Mouse (Mus musculus) bone marrow macrophage, adult 2 months (primary cell): ENCODE measurements around the gene Psmb11. TPM values are rescaled to one million over a fixed set of nuclear protein-coding genes. Genes with fewer than 3 reads are reported as not detected.

Experiments used
- H3K27ac ChIP-seq: 2 replicates; pipeline ENCODE4 v1.5.1; 2012; ENCODE audit warnings: low read depth, low read length; ENCODE audit not compliant: insufficient read depth
- H3K4me1 ChIP-seq: 2 replicates; pipeline ENCODE4 v1.6.1; 2012; ENCODE audit warnings: low read length; ENCODE audit not compliant: control insufficient read depth, insufficient read depth
- H3K4me3 ChIP-seq: 2 replicates; pipeline ENCODE4 v1.5.1; 2012; ENCODE audit warnings: mild to moderate bottlenecking, low read length, moderate library complexity; ENCODE audit not compliant: insufficient read depth
- CTCF ChIP-seq: IDR thresholded peaks from 2 replicates; pipeline ENCODE4 v1.5.1; 2012; ENCODE audit warnings: low read depth, mild to moderate bottlenecking, low read length, moderate library complexity
- POLR2A ChIP-seq: IDR thresholded peaks from 2 replicates; pipeline ENCODE4 v1.6.1; 2012; ENCODE audit warnings: mild to moderate bottlenecking, low read depth, low read length, borderline replicate concordance
- polyA plus RNA-seq: library from polyadenylated mRNA; stranded (reverse); fragments of >200 nt; gene quantifications from 2 replicates; pipeline ENCODE4 v1.2.4, GENCODE M21; 2012; ENCODE audit not compliant: missing spikeins, insufficient read depth, insufficient read length

Psmb11 gene
- polyA plus RNA-seq: not detected in 2 replicates

- Histone ChIP-seq H3K4me3 (no peak within 1 kb of the TSS), H3K4me1 (peaks cover 6% of the 10 kb centered on the region), H3K27ac (no peak within 1 kb of the TSS)
- no peak for TF ChIP-seq POLR2A
- TF ChIP-seq CTCF: no peak
Measured at GRCm38 (mm10) chr14:54621133-54621532, at the start of gene Psmb11. Gene Psmb11 (plus strand): TSS chr14:54621433.

- TF ChIP-seq POLR2A (no peak), CTCF (no peak)
- peaks cover 5% of the 10 kb centered on the region for H3K4me1 ChIP-seq
- no peak overlapping the region for H3K27ac ChIP-seq
- H3K4me3 ChIP-seq: no peak overlapping the region
Measured at GRCm38 (mm10) chr14:54572122-54572521, 49.1 kb upstream of the Psmb11 start.

- TF ChIP-seq CTCF: no peak
- no peak for TF ChIP-seq POLR2A
- Histone ChIP-seq H3K4me1 (peaks cover 5% of the 10 kb centered on the region), H3K27ac (no peak overlapping the region), H3K4me3 (no peak overlapping the region)
Measured at GRCm38 (mm10) chr14:54572790-54573736, 48.2 kb upstream of the Psmb11 start.

GRCm38 (mm10) chr14:54574253-54574652 lies 47.0 kb upstream of the Psmb11 start:
- Histone ChIP-seq H3K27ac (no peak overlapping the region), H3K4me3 (no peak overlapping the region), H3K4me1 (peaks cover 8% of the 10 kb centered on the region)
- no peak for TF ChIP-seq CTCF

- Histone ChIP-seq H3K4me3 (no peak overlapping the region), H3K27ac (no peak overlapping the region), H3K4me1 (peaks cover 11% of the 10 kb centered on the region)
- TF ChIP-seq CTCF: no peak
- TF ChIP-seq POLR2A: no peak
Measured at GRCm38 (mm10) chr14:54575031-54575430, 46.2 kb upstream of the Psmb11 start.

GRCm38 (mm10) chr14:54575631-54576030 lies 45.6 kb upstream of the Psmb11 start:
- TF ChIP-seq POLR2A: no peak
- no peak for TF ChIP-seq CTCF
- Histone ChIP-seq H3K27ac (no peak overlapping the region), H3K4me3 (peak overlapping the region; percentile 66; the same call in 1 of the 2 replicates), H3K4me1 (peaks cover 14% of the 10 kb centered on the region)

- no peak for TF ChIP-seq CTCF
- Histone ChIP-seq H3K27ac (no peak overlapping the region), H3K4me1 (peaks cover 14% of the 10 kb centered on the region), H3K4me3 (peak overlapping the region; percentile 66)
Measured at GRCm38 (mm10) chr14:54576241-54577088, 44.8 kb upstream of the Psmb11 start.

GRCm38 (mm10) chr14:54577089-54577982 lies 43.9 kb upstream of the Psmb11 start, which contains the start of gene Ajuba:
Gene Ajuba (minus strand): TSS chr14:54577558.
- peaks cover 14% of the 10 kb centered on the region for H3K4me1 ChIP-seq
- TF ChIP-seq POLR2A: no peak
- TF ChIP-seq CTCF: no peak
- H3K4me3 ChIP-seq: peak within 1 kb of the TSS; percentile 66
- H3K27ac ChIP-seq: peak within 1 kb of the TSS; percentile 3

GRCm38 (mm10) chr14:54578063-54578462 lies 43.2 kb upstream of the Psmb11 start:
- peak overlapping the region; percentile 66 for H3K4me3 ChIP-seq
- H3K27ac ChIP-seq: peak overlapping the region; percentile 3
- H3K4me1 ChIP-seq: peaks cover 14% of the 10 kb centered on the region
- TF ChIP-seq CTCF (no peak), POLR2A (no peak)
